Mouse (Mus musculus) gastrocnemius, postnatal 14 days (tissue): ENCODE results near the gene Dnajc10. TPM values are rescaled to one million over a fixed set of nuclear protein-coding genes. Genes with fewer than 3 reads are reported as not detected.

ENCODE experiments used
- DNase-seq: peaks from one replicate; pipeline ENCODE4 v3.0.0; 2021; ENCODE audit warnings: mixed read lengths
- intact Hi-C: fragments of 180-260 bp; cut with DNase I; formaldehyde crosslinking; loops from one replicate; pipeline ENCODE4 v1.15.1; 2025; ENCODE audit warnings: low total_unique reads
- long read RNA-seq, 2 experiments: library from polyadenylated mRNA; stranded (forward); transcript quantifications; one replicate each; pipeline ENCODE4 v2.0.0; 2021
- total RNA-seq, 2 experiments: library from RNA; stranded (reverse); gene quantifications; 2 replicates each; pipeline ENCODE4 v1.2.3; 2021

Dnajc10 gene
- total RNA-seq = 10 to 100 TPM; 21.9 to 23.4 TPM
- long read RNA-seq, experiment 1, full-length matches to known transcripts = 28 of 33 reads
- long read RNA-seq, experiment 1, partial matches to known transcripts = 3 of 33 reads
- long read RNA-seq, experiment 1, other reads (novel, unspliced or antisense) = 2 of 33 reads
- long read RNA-seq, experiment 2, full-length matches to known transcripts = 36 of 41 reads
- long read RNA-seq, experiment 2, partial matches to known transcripts = 1 of 41 reads
- long read RNA-seq, experiment 2, other reads (novel, unspliced or antisense) = 4 of 41 reads

GRCm38 (mm10) chr2:80315242-80316161 is at the start of gene Dnajc10:
Dnajc10 (plus strand) TSS chr2:80315466.
- DNase-seq = peak; percentile 92
- intact Hi-C loops = no loop called here

- DNase-seq = peak; percentile 49
- intact Hi-C loops = loop anchor here (5.0 kb wide), 1 partner anchor 400 kb away; no protein-coding TSS in a partner anchor
Measured at GRCm38 (mm10) chr2:80266894-80267293, 48.4 kb upstream of the Dnajc10 start.

GRCm38 (mm10) chr2:80268053-80268452 is 47.2 kb upstream of the Dnajc10 start:
- intact Hi-C loops = loop anchor here (5.0 kb wide), 1 partner anchor 401 kb away; no protein-coding TSS in a partner anchor
- no peak for DNase-seq

GRCm38 (mm10) chr2:80271431-80271830 is 43.8 kb upstream of the Dnajc10 start:
- no peak for DNase-seq
- intact Hi-C loops = no loop called here

GRCm38 (mm10) chr2:80273038-80273437 is 42.2 kb upstream of the Dnajc10 start:
- intact Hi-C loops = no loop called here
- DNase-seq = no peak

- intact Hi-C loops = no loop called here
Measured at GRCm38 (mm10) chr2:80273763-80274162, 41.5 kb upstream of the Dnajc10 start.

GRCm38 (mm10) chr2:80275136-80275535 is 40.1 kb upstream of the Dnajc10 start:
- no peak for DNase-seq
- intact Hi-C loops = no loop called here

More at GRCm38 (mm10) chr2:80273763-80274162, 41.5 kb upstream of the Dnajc10 start:
- DNase-seq = no peak

GRCm38 (mm10) chr2:80282214-80282613 is 33.1 kb upstream of the Dnajc10 start:
- intact Hi-C loops = no loop called here
- no peak for DNase-seq

- no peak for DNase-seq
- intact Hi-C loops = no loop called here
Measured at GRCm38 (mm10) chr2:80286397-80286796, 28.9 kb upstream of the Dnajc10 start.

GRCm38 (mm10) chr2:80292172-80292571 is 23.1 kb upstream of the Dnajc10 start, which contains the start of gene Prdx6b:
Prdx6b (plus strand) TSS chr2:80292472.
- intact Hi-C loops = no loop called here
- no peak for DNase-seq

- intact Hi-C loops = no loop called here
- DNase-seq = no peak
Measured at GRCm38 (mm10) chr2:80298334-80298733, 16.9 kb upstream of the Dnajc10 start.

GRCm38 (mm10) chr2:80300806-80301205 is 14.5 kb upstream of the Dnajc10 start:
- intact Hi-C loops = no loop called here

GRCm38 (mm10) chr2:80303957-80304356 is 11.3 kb upstream of the Dnajc10 start:
- DNase-seq = no peak
- intact Hi-C loops = no loop called here

More at GRCm38 (mm10) chr2:80300806-80301205, 14.5 kb upstream of the Dnajc10 start:
- DNase-seq = no peak

GRCm38 (mm10) chr2:80307701-80308100 is 7.6 kb upstream of the Dnajc10 start:
- no peak for DNase-seq
- intact Hi-C loops = no loop called here

- no peak for DNase-seq
- intact Hi-C loops = no loop called here
Measured at GRCm38 (mm10) chr2:80309775-80310174, 5.5 kb upstream of the Dnajc10 start.

- no peak for DNase-seq
- intact Hi-C loops = no loop called here
Measured at GRCm38 (mm10) chr2:80310772-80311171, 4.5 kb upstream of the Dnajc10 start.

GRCm38 (mm10) chr2:80311350-80311749 is 3.9 kb upstream of the Dnajc10 start:
- DNase-seq = no peak
- intact Hi-C loops = no loop called here

- intact Hi-C loops = no loop called here
- DNase-seq = no peak
Measured at GRCm38 (mm10) chr2:80314201-80314600, 1.1 kb upstream of the Dnajc10 start.

- intact Hi-C loops = no loop called here
- DNase-seq = no peak
Measured at GRCm38 (mm10) chr2:80314854-80315241, 418 bp upstream of the Dnajc10 start.

- DNase-seq = no peak
- intact Hi-C loops = no loop called here
Measured at GRCm38 (mm10) chr2:80322878-80323277, 7.6 kb downstream of the Dnajc10 start.
